Mouse (Mus musculus) spleen, postnatal 36 days (tissue): ENCODE results near the gene Sars2.

Source experiments
- DNase-seq, 2 experiments: peaks; one replicate each; pipeline ENCODE4 v3.0.0; 2022; ENCODE audit warnings: low spot score in 2 of 2, mixed read lengths in 1 of 2

Gene Sars2

GRCm38 (mm10) chr7:28726600-28726999 lies 15.2 kb upstream of the Sars2 start:
- DNase-seq = peak; percentile 45 to 54

- DNase-seq = no peak
Observed at GRCm38 (mm10) chr7:28727649-28728340, 14.0 kb upstream of the Sars2 start.

DNA sequence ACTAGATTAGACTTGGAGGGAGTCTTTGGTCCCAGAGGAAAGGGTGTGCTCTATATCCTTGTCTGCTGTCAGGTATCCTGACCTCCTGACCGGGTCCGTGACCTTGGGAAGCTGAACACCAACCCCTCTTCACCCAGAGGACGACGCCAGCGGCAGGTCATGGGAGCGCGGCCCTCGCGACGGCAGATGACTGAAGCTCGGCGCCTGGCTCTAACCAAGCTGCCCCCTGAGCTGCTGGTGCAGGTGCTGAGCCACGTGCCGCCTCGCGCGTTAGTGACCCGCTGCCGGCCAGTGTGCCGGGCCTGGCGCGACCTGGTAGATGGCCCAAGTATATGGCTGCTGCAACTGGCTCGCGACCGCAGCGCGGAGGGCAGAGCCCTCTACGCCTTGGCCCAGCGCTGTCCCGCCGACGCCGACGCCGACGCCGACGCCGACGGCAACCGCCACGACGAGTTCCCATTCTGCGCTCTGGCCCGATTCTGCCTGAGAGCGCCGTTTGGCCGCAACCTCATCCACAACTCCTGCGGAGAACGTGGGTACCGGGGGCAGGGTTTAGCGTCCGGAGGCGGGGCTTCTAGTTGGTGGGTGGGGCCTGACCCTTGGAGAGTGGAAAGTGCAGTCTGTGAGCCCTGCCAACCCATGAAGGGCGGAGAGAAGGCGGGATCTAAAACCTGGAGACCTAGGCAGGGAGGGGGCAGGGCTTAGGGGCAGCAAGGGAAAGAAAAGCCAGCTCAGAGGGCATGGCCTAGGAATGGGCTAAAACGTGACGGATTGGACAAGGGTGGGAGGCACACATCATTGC lies 9.2 kb upstream of the Sars2 start:
- DNase-seq = peak; percentile 65 to 67

GRCm38 (mm10) chr7:28733211-28733610 lies 8.6 kb upstream of the Sars2 start:
- DNase-seq = no peak

DNA sequence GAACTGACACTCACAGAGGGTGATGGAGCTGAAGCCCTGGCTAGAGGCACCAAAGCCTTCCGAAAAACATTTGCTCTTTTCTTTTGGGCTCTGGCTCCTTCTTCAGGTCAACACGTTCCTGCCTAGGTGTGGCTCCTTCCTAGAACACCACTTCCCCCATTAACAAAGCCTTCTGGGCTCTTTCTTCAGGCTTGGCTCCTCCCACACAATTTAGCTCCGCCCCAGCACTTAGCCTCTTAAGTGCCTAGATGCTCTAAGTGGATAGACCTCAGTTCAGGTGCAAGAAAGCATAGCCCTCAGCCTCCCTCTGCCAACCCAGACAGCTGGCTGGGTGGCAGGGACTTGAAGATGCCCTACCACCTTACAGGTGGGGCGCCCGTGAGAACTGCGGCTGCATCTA lies 6.1 kb upstream of the Sars2 start:
- DNase-seq = no peak

- DNase-seq = no peak
Observed at GRCm38 (mm10) chr7:28739829-28740228, 2.0 kb upstream of the Sars2 start.

DNA sequence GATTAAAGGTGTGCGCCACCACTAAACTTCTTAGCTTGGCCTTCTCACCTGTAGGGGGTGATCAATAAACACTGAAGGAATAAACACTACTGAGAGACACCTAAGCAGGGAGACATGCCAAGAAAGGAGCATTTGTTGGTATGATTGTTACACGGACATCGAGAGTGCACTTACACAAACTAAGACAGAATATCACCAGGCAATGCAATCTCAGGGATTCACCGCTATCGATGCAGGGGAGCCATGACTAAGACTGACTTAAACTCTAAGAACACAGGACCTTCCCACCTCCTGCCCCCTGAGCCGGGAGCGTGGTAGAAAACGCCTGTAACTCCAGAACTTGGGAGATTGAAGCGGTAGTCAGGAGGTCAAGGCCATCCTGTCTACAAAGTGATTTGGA lies 843 bp upstream of the Sars2 start:
- no peak for DNase-seq

- no peak for DNase-seq
Observed at GRCm38 (mm10) chr7:28741368-28741708, 454 bp upstream of the Sars2 start.

GRCm38 (mm10) chr7:28749935-28750334 lies 8.1 kb downstream of the Sars2 start:
- DNase-seq = no peak

DNA sequence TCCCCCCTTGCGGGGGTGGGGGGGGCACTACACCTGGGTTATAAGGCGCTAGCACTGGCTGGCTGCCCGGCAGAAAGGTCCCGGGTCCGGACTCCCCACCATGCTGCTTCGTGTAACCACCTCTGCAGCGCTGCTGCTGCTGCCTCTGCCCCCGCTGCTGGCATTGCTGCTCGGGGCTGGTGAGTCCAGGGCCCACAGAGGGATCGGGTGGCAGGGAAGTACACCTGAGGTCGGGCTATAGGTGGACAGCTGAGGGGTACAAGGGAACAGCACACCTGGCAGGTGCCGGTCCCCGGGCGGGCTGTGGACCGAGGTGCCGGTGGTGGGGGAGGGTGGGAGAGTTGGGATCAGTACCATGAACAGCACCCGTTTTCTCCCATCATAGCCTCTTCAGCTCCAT lies 14.3 kb downstream of the Sars2 start, which contains the start of gene Ccer2:
TSS of gene Ccer2 (plus strand) at position 96 of the 400 bp plus-strand sequence.
- no peak for DNase-seq

- no peak for DNase-seq
Observed at GRCm38 (mm10) chr7:28758623-28759022, 16.8 kb downstream of the Sars2 start.

DNA sequence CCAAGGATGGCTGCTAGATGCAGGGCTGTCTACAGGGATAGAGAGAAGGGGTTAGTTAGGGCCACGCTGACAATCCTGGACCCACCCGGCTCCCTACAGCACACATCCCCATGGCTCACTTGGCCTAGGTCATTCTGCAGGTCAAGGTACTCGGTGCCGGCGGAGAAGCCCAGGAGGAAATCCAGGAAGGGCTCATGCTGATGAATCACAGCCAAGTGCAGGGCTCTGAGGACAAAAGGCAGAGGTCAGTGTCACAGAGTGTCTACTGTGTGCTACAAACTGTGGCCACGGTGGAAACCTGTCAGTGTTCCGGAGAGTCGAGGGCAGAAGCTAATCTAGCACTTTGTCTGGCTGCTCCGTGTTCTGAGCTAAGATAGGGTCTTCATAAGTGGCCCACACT lies 20.1 kb downstream of the Sars2 start:
- no peak for DNase-seq

DNA sequence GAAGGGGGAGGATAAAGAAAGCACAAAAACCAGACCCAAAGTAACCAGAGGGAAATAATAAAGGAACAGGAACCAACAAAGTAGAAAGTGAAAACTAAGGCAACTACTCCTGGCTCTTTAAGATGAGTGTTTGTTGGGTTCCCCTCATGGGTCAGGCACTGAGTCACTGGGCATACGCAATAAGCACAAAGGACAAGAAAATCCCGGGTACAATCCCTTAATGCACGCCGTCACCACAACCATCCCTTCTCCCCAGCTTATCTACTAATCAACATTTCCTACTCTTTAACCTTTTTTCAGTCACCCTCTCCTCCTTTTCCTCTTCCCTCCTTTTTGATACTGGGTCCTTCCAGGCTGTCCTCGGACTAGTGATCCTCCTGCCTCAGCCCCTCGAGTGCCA lies 23.4 kb downstream of the Sars2 start:
- no peak for DNase-seq

- DNase-seq = peak; percentile 98 to 99
Observed at GRCm38 (mm10) chr7:28766173-28766879, 24.5 kb downstream of the Sars2 start, which contains the start of gene Sirt2. Gene Sirt2 (plus strand): TSS chr7:28766735.

DNA sequence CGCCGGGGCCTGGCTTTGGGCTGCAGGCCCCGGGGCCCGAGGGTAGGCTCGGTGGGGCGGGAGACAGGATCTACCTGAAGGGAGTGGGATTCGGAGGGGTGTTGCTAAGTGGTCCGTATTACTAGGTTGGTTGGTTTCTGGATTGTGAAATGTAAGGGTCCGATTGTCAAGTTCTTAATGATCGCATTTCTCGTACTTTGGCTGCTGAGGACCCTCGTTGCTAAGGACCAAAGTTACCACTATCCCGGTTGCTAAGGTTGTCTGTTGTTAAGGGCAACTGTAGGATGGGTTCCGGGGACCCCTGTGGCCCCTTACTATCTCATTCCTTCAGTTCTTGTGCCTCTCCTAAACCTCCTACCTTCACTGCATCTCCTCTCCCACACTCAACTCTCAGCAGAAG lies 25.1 kb downstream of the Sars2 start:
- DNase-seq = no peak

GRCm38 (mm10) chr7:28767462-28767965 lies 25.7 kb downstream of the Sars2 start, which contains the start of gene Nfkbib:
Gene Nfkbib (minus strand): TSS chr7:28767512.
- DNase-seq = no peak

GRCm38 (mm10) chr7:28769414-28769958 lies 27.7 kb downstream of the Sars2 start:
- DNase-seq = no peak

- DNase-seq = no peak
Observed at GRCm38 (mm10) chr7:28770309-28770708, 28.5 kb downstream of the Sars2 start.

GRCm38 (mm10) chr7:28771867-28772266 lies 30.1 kb downstream of the Sars2 start:
- no peak for DNase-seq

- DNase-seq = no peak
Observed at GRCm38 (mm10) chr7:28773163-28773562, 31.4 kb downstream of the Sars2 start.

GRCm38 (mm10) chr7:28774164-28774563 lies 32.4 kb downstream of the Sars2 start:
- no peak for DNase-seq

DNA sequence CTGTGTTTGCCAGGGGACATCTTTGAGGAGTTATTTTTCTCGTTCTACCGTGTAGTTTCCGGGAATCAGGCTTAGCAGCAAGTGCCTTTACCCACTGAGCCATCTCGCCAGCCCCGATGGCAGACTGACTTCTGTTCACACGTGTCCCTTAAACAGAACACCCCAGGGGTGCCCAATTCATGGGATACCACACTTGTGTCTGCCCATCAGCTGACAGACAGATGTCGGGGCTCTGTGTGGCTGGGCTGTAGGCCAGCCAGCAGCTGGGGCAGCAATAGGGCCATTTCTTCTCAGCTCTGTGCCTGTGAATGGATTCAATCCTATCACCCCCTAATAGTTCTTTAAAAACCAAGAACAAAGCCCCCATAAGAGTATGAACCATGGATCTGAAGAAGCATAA lies 33.3 kb downstream of the Sars2 start:
- no peak for DNase-seq
